ENCODE assay signal across 26 mouse cellular contexts in genomic region chr13:25647711-25648429, GRCm38 (mm10).
DNase-seq lines count a peak whose midpoint lies in the region; ATAC-seq and TF ChIP-seq lines count a peak whose summit lies in the region.
"Had no signal": no experiment of that assay in that cellular context is flagged by ENCODE, and none has a peak within 500 bp of the region (broad histone marks: within the 10 kb centered on the region; RNA-seq: fewer than 3 reads in every experiment).

No protein-coding gene starts in this region.

- no peaks in the 10 kb centered on the region for H3K4me1 ChIP-seq in limb, embryonic 11.5 days (ENCODE audit: control insufficient read depth, insufficient read depth, low read length)
- no peaks in the 10 kb centered on the region for H3K4me1 ChIP-seq in limb, embryonic 10.5 days
- H3K4me1 ChIP-seq in limb, embryonic 14.5 days (ENCODE audit: control insufficient read depth, insufficient read depth, low read length): peaks cover 9% of the 10 kb centered on the region
- H3K4me1 ChIP-seq: embryonic facial prominence, embryonic 15.5 days; heart, embryonic 10.5 days; heart, embryonic 13.5 days had no signal

- H3K27ac ChIP-seq in limb, embryonic 11.5 days (replicated peaks; ENCODE audit: low read depth, low read length): no peak overlapping the region
- H3K27ac ChIP-seq in limb, embryonic 10.5 days: no peak overlapping the region
- H3K27ac ChIP-seq in limb, embryonic 14.5 days (replicated peaks; ENCODE audit: low read depth, low read length): no peak overlapping the region
- H3K27ac ChIP-seq: embryonic facial prominence, embryonic 15.5 days; heart, adult 2 months; heart, embryonic 10.5 days; heart, embryonic 13.5 days; hindbrain, embryonic 14.5 days; hindbrain, postnatal 0 days had no signal

- no peaks in the 10 kb centered on the region for H3K36me3 ChIP-seq in limb, embryonic 11.5 days (ENCODE audit: control insufficient read depth, insufficient read depth, low read length)
- H3K36me3 ChIP-seq in limb, embryonic 10.5 days: no peaks in the 10 kb centered on the region
- H3K36me3 ChIP-seq in limb, embryonic 14.5 days (ENCODE audit: control insufficient read depth, insufficient read depth, low read length): no peaks in the 10 kb centered on the region
- H3K36me3 ChIP-seq: embryonic facial prominence, embryonic 15.5 days; heart, embryonic 10.5 days; heart, embryonic 13.5 days had no signal

- no peak overlapping the region for H3K9ac ChIP-seq in limb, embryonic 11.5 days (ENCODE audit: low read length)
- H3K9ac ChIP-seq in limb, embryonic 14.5 days (ENCODE audit: low read depth, low read length, severe bottlenecking): no peak overlapping the region
- H3K9ac ChIP-seq: embryonic facial prominence, embryonic 15.5 days; forebrain, postnatal 0 days; heart, embryonic 13.5 days; hindbrain, embryonic 14.5 days had no signal

- H3K27me3 ChIP-seq in limb, embryonic 11.5 days (ENCODE audit: control insufficient read depth, insufficient read depth, low read length): no peaks in the 10 kb centered on the region
- H3K27me3 ChIP-seq in limb, embryonic 10.5 days (ENCODE audit: low read depth, poor library complexity, severe bottlenecking): no peaks in the 10 kb centered on the region
- no peaks in the 10 kb centered on the region for H3K27me3 ChIP-seq in limb, embryonic 14.5 days (ENCODE audit: control insufficient read depth, insufficient read depth, low read length)
- H3K27me3 ChIP-seq: embryonic facial prominence, embryonic 15.5 days; heart, embryonic 13.5 days had no signal

- peak; percentile 23 for DNase-seq in embryo, embryonic 10.5 days (ENCODE audit: low spot score)
- no peak for DNase-seq in embryo, embryonic 9.5 days (ENCODE audit: extremely low spot score)
- no peak for DNase-seq in limb, embryonic 11.5 days (ENCODE audit: low spot score)
- no peak for DNase-seq in limb, embryonic 10.5 days (ENCODE audit: low spot score)
- peak; percentile 76 for DNase-seq in limb, embryonic 14.5 days (ENCODE audit: low spot score)
- DNase-seq in yolk sac, embryonic 10.5 days (ENCODE audit: low spot score): no peak
- DNase-seq in layer of hippocampus, postnatal 25 days (ENCODE audit: extremely low spot score in 1 of 2, low spot score in 1 of 2): no peak
- DNase-seq in spleen, postnatal 4 days (ENCODE audit: low spot score in 2 of 2): no peak
- DNase-seq: adrenal gland, adult 8-10 months; adrenal gland, postnatal 36 days; cerebellum, adult 18-20 months; cerebellum, adult 9-10 months; cerebellum, postnatal 14 days; forebrain, postnatal 0 days; gastrocnemius, postnatal 25 days; heart, adult 2 months; heart, postnatal 14 days; heart, postnatal 4 days had no signal

- no peak for TF ChIP-seq POLR2A in limb, embryonic 14.5 days (IDR thresholded peaks at IDR 0.05; ENCODE audit: borderline replicate concordance, extremely low read depth, insufficient read depth, insufficient read length)

- no peak overlapping the region for H3K4me2 ChIP-seq in limb, embryonic 11.5 days (ENCODE audit: low read depth, severe bottlenecking)
- no peak overlapping the region for H3K4me2 ChIP-seq in limb, embryonic 14.5 days (replicated peaks; ENCODE audit: low read depth, low read length, severe bottlenecking)
- H3K4me2 ChIP-seq: embryonic facial prominence, embryonic 15.5 days; heart, embryonic 13.5 days; hindbrain, embryonic 14.5 days had no signal

- peak; percentile 65 for ATAC-seq in limb, embryonic 11.5 days (ENCODE audit: insufficient number of reproducible peaks, low FRiP score, low TSS enrichment, low read depth)
- peak; percentile 74 for ATAC-seq in limb, embryonic 14.5 days (ENCODE audit: low FRiP score, low read depth)
- ATAC-seq: activated CD4-positive, CD25-positive, alpha-beta regulatory T cell, adult 4 months; forebrain, embryonic 14.5 days; forebrain, postnatal 0 days; hindbrain, postnatal 0 days; inflammation-experienced regulatory T-cells, adult 6 months had no signal

- H3K9me3 ChIP-seq in limb, embryonic 11.5 days (ENCODE audit: control insufficient read depth, low read length): no peaks in the 10 kb centered on the region
- no peaks in the 10 kb centered on the region for H3K9me3 ChIP-seq in limb, embryonic 10.5 days (replicated peaks)
- no peaks in the 10 kb centered on the region for H3K9me3 ChIP-seq in limb, embryonic 14.5 days (ENCODE audit: control insufficient read depth, low read length)
- H3K9me3 ChIP-seq: embryonic facial prominence, embryonic 15.5 days; heart, embryonic 10.5 days; heart, embryonic 13.5 days had no signal

- WGBS in limb, embryonic 11.5 days: 61% methylated on average over 3 of the region's 3 CpGs
- 86% methylated on average over 3 of the region's 3 CpGs for WGBS in limb, embryonic 10.5 days
- WGBS in limb, embryonic 14.5 days: 41% methylated on average over 3 of the region's 3 CpGs

- H3K4me3 ChIP-seq in limb, embryonic 11.5 days (ENCODE audit: low read depth, low read length): no peak overlapping the region
- no peak overlapping the region for H3K4me3 ChIP-seq in limb, embryonic 10.5 days
- no peak overlapping the region for H3K4me3 ChIP-seq in limb, embryonic 14.5 days (replicated peaks; ENCODE audit: low read length)
- H3K4me3 ChIP-seq: embryonic facial prominence, embryonic 15.5 days; heart, adult 2 months; heart, embryonic 10.5 days; heart, embryonic 13.5 days had no signal

Comparison
In these comparisons a context has a peak if more than half of its experiments do, and no peak if none do; other contexts are left out.
1. DNase-seq: peak in embryo, embryonic 10.5 days (single experiment) and limb, embryonic 14.5 days (single experiment); none in embryo, embryonic 9.5 days (single experiment), limb, embryonic 11.5 days (single experiment), limb, embryonic 10.5 days (single experiment), yolk sac, embryonic 10.5 days (single experiment), layer of hippocampus, postnatal 25 days (0 of 2) and spleen, postnatal 4 days (0 of 2).